Mouse (Mus musculus): ENCODE results near the gene Olfr803.

Olfr803 gene

GRCm38 (mm10) chr10:129694186-129694585 is at the start of gene Olfr803:
Olfr803 (minus strand) TSS chr10:129694286.
- no peak for ATAC-seq (ENCODE audit: low TSS enrichment)

GRCm38 (mm10) chr10:129741821-129742220 is 47.7 kb upstream of the Olfr803 start, which contains the start of gene Olfr806:
Olfr806 (minus strand) TSS chr10:129741921.
- no peak for ATAC-seq (ENCODE audit: low TSS enrichment)

DNA sequence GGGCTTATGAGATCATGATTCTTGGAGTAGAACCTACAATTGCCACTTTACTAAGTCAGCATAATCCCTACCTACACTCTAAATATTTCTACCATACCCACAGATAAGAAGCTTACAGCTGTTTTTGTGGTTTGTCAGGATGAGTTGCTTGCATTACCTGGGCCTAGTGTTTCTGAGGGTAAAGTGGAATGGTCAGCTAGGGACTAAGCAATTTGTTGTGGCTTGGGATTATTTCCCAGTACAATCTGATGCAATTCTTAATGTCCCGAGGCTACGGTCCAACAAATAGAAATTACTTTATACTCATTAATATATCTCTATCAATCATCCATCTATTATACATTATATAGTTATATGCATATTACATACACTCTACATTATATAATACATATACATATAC is 35.2 kb upstream of the Olfr803 start, which contains the start of gene Olfr805:
Gene Olfr805, minus strand, starts transcription at position 101 of the 400 bp plus-strand sequence.
- ATAC-seq (ENCODE audit: low TSS enrichment), result no peak

DNA sequence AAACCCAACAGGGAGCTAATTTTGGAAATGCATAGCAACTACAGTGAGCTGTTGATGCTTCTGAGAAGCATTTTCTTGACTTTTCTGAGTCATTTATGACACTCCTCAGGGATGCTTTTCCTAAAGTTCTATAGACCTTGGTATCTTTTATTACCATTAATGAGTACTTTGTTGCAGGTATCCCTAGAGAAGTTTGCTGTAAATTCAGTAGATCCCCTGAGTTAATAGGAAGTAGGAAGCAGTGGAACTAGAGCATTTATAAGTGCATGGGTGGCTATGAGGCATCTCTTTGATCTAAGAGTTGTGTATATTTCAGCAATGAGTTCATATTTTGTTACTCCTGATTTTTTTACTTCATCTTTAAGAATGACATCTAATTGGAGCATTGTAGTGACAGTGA is 8.8 kb upstream of the Olfr803 start, which contains the start of gene Olfr804:
Gene Olfr804, plus strand, starts transcription at position 301 of the 400 bp plus-strand sequence.
- ATAC-seq (ENCODE audit: low TSS enrichment), result no peak

- no peak for ATAC-seq (ENCODE audit: low TSS enrichment)
These were observed 6.0 kb downstream of the Olfr803 start, which contains the start of gene Olfr802 for GRCm38 (mm10) chr10:129688069-129688468. Olfr802 (minus strand) TSS chr10:129688169.

GRCm38 (mm10) chr10:129673765-129674164 is 20.3 kb downstream of the Olfr803 start, which contains the start of gene Olfr801:
Olfr801 (minus strand) TSS chr10:129673865.
- no peak for ATAC-seq (ENCODE audit: low TSS enrichment)

- ATAC-seq (ENCODE audit: low TSS enrichment), result no peak
These were observed 36.7 kb downstream of the Olfr803 start, which contains the start of gene Olfr800 for GRCm38 (mm10) chr10:129657394-129657793. Olfr800 (plus strand) TSS chr10:129657694.

GRCm38 (mm10) chr10:129651763-129652162 is 42.3 kb downstream of the Olfr803 start:
- no peak for ATAC-seq (ENCODE audit: low TSS enrichment)
